Mouse (Mus musculus) bone marrow, adult 2 months (tissue): ENCODE results near the gene Rdh11.

Experiments used
- CTCF ChIP-seq: fragments of 200-500 bp; IDR thresholded peaks from 2 replicates; pipeline ENCODE4 v1.5.1; 2011; ENCODE audit warnings: low read length, control low read depth; ENCODE audit not compliant: control insufficient read depth, insufficient read depth
- POLR2A ChIP-seq: fragments of 200-500 bp; IDR thresholded peaks from 2 replicates; pipeline ENCODE4 v1.6.1; 2011; ENCODE audit warnings: low read depth, mild to moderate bottlenecking, control low read depth, low read length, borderline replicate concordance; ENCODE audit not compliant: control insufficient read depth

- TF ChIP-seq POLR2A: no peak
- TF ChIP-seq CTCF: no peak
Measured at GRCm38 (mm10) chr12:79138999-79139398, 53.1 kb downstream of the Rdh11 start.
